Mouse (Mus musculus) adrenal gland, adult (tissue): ENCODE results near the gene Tpst1.
A peak's percentile ranks its signal among the peaks of the same experiment; 100 is the strongest.

Source experiments
- DNase-seq, 2 experiments: peaks; one replicate each; pipeline ENCODE4 v3.0.0; 2022 to 2023; ENCODE audit warnings: low spot score in 1 of 2; ENCODE audit not compliant: inconsistent age in 2 of 2

Gene Tpst1

GRCm38 (mm10) chr5:130088612-130089011, 15.5 kb downstream of the Tpst1 start:
- peak in 1 of 2 experiments; percentile 39 for DNase-seq

GRCm38 (mm10) chr5:130089177-130089576, 16.1 kb downstream of the Tpst1 start:
- DNase-seq = peak in 1 of 2 experiments; percentile 56

GRCm38 (mm10) chr5:130089626-130090393, 16.7 kb downstream of the Tpst1 start:
- peak; percentile 60 to 87 for DNase-seq

- no peak for DNase-seq
These were observed 23.6 kb downstream of the Tpst1 start for GRCm38 (mm10) chr5:130096754-130097153.

GRCm38 (mm10) chr5:130097837-130098236, 24.7 kb downstream of the Tpst1 start:
- peak in 1 of 2 experiments; percentile 36 for DNase-seq

GRCm38 (mm10) chr5:130101724-130102123, 28.6 kb downstream of the Tpst1 start:
- DNase-seq = peak in 1 of 2 experiments; percentile 36

GRCm38 (mm10) chr5:130109348-130109747, 36.2 kb downstream of the Tpst1 start:
- DNase-seq = peak in 1 of 2 experiments; percentile 77

- peak in 1 of 2 experiments; percentile 45 for DNase-seq
These were observed 37.7 kb downstream of the Tpst1 start for GRCm38 (mm10) chr5:130110632-130111464.

GRCm38 (mm10) chr5:130112653-130113052, 39.5 kb downstream of the Tpst1 start:
- DNase-seq = no peak

GRCm38 (mm10) chr5:130116116-130116515, 43.0 kb downstream of the Tpst1 start:
- no peak for DNase-seq

GRCm38 (mm10) chr5:130116857-130117256, 43.7 kb downstream of the Tpst1 start:
- no peak for DNase-seq

- no peak for DNase-seq
These were observed 44.8 kb downstream of the Tpst1 start for GRCm38 (mm10) chr5:130117932-130118331.

- DNase-seq = no peak
These were observed 46.1 kb downstream of the Tpst1 start for GRCm38 (mm10) chr5:130119236-130119635.

GRCm38 (mm10) chr5:130120070-130120736, 47.1 kb downstream of the Tpst1 start:
- DNase-seq = peak in 1 of 2 experiments; percentile 38

GRCm38 (mm10) chr5:130120904-130121303, 47.8 kb downstream of the Tpst1 start:
- DNase-seq = peak in 1 of 2 experiments; percentile 40

- peak in 1 of 2 experiments; percentile 35 for DNase-seq
These were observed 49.2 kb downstream of the Tpst1 start for GRCm38 (mm10) chr5:130122355-130122754.

GRCm38 (mm10) chr5:130124271-130124670, 51.1 kb downstream of the Tpst1 start:
- no peak for DNase-seq

- DNase-seq = peak in 1 of 2 experiments; percentile 70
These were observed 55.8 kb downstream of the Tpst1 start for GRCm38 (mm10) chr5:130128686-130129523.

- DNase-seq = no peak
These were observed 56.3 kb downstream of the Tpst1 start for GRCm38 (mm10) chr5:130129524-130129793.

- DNase-seq = no peak
These were observed 63.5 kb downstream of the Tpst1 start for GRCm38 (mm10) chr5:130136597-130136996.

GRCm38 (mm10) chr5:130139393-130139792, 66.3 kb downstream of the Tpst1 start:
- DNase-seq = peak; percentile 79 to 95
